Mouse (Mus musculus) forebrain, embryonic 15.5 days (tissue): ENCODE measurements at regions not wholly inside any gene's neighbourhood (a gene's known extent, or its start where the extent isn't known, plus 50 kb on each side); places are given as distances from the start of the nearest gene placed in this dataset.

Experiments
- ATAC-seq: fragments of 200-750 bp; cut with Nextera tagmentation; replicated peaks from 2 replicates; pipeline ENCODE4 v1.8.0; 2017; ENCODE audit warnings: mild to moderate bottlenecking, moderate TSS enrichment, moderate library complexity
- H3K27ac ChIP-seq: fragments of 300-500 bp; sonication (generic); replicated peaks from 2 replicates; pipeline ENCODE4 v1.5.1; 2015; ENCODE audit warnings: mild to moderate bottlenecking, inconsistent platforms
- H3K27me3 ChIP-seq: fragments of 300-500 bp; sonication (generic); 2 replicates; pipeline ENCODE4 v1.6.1; 2015; ENCODE audit warnings: inconsistent platforms
- H3K36me3 ChIP-seq: fragments of 300-500 bp; sonication (generic); 2 replicates; pipeline ENCODE4 v1.6.1; 2015; ENCODE audit warnings: mild to moderate bottlenecking, inconsistent platforms
- H3K4me1 ChIP-seq: fragments of 300-500 bp; sonication (generic); 2 replicates; pipeline ENCODE4 v1.6.1; 2015; ENCODE audit warnings: inconsistent platforms
- H3K4me2 ChIP-seq: fragments of 300-500 bp; sonication (generic); replicated peaks from 2 replicates; pipeline ENCODE4 v1.6.1; 2015; ENCODE audit warnings: mild to moderate bottlenecking, inconsistent platforms
- H3K4me3 ChIP-seq: fragments of 300-500 bp; sonication (generic); 2 replicates; pipeline ENCODE4 v1.5.1; 2015; ENCODE audit warnings: mild to moderate bottlenecking, inconsistent platforms
- H3K9ac ChIP-seq: fragments of 300-500 bp; sonication (generic); replicated peaks from 2 replicates; pipeline ENCODE4 v1.6.1; 2015; ENCODE audit warnings: mild to moderate bottlenecking, inconsistent platforms
- H3K9me3 ChIP-seq: fragments of 300-500 bp; sonication (generic); 2 replicates; pipeline ENCODE4 v1.6.1; 2016; ENCODE audit warnings: inconsistent platforms
- WGBS: fragments of 180-500 bp; shearing (Covaris S2); methylation state at CpG from one replicate; pipeline ENCODE4 v1.1.7; 2015; ENCODE audit warnings: mixed read lengths; 5-methylcytosine and 5-hydroxymethylcytosine counted together

- WGBS = 88% methylated on average over 4 of the region's 4 CpGs
- no peak for ATAC-seq
- Histone ChIP-seq H3K9me3 (no peaks in the 10 kb centered on the region), H3K4me3 (no peak overlapping the region), H3K4me1 (0 out of 2 replicates have a peak, but pooled peaks cover 3% of the 10 kb centered on the region), H3K36me3 (no peaks in the 10 kb centered on the region), H3K4me2 (no peak overlapping the region), H3K9ac (no peak overlapping the region), H3K27me3 (no peaks in the 10 kb centered on the region), H3K27ac (no peak overlapping the region)
Observed at GRCm38 (mm10) chr2:48412683-48413440, 401.0 kb upstream of the Acvr2a start.

GRCm38 (mm10) chr2:48414596-48415481 lies 399.1 kb upstream of the Acvr2a start:
- ATAC-seq = no peak
- no peaks in the 10 kb centered on the region for H3K9me3 ChIP-seq
- no peak overlapping the region for H3K27ac ChIP-seq
- no peak overlapping the region for H3K4me3 ChIP-seq
- WGBS = 23% methylated on average over 10 of the region's 10 CpGs
- H3K9ac ChIP-seq = no peak overlapping the region
- 0 out of 2 replicates have a peak, but pooled peaks cover 3% of the 10 kb centered on the region for H3K4me1 ChIP-seq
- no peaks in the 10 kb centered on the region for H3K36me3 ChIP-seq
- no peak overlapping the region for H3K4me2 ChIP-seq
- no peaks in the 10 kb centered on the region for H3K27me3 ChIP-seq

- 80% methylated on average over 3 of the region's 3 CpGs for WGBS
- Histone ChIP-seq H3K36me3 (no peaks in the 10 kb centered on the region), H3K9ac (no peak overlapping the region), H3K27me3 (no peaks in the 10 kb centered on the region), H3K4me2 (no peak overlapping the region), H3K4me3 (no peak overlapping the region), H3K9me3 (no peaks in the 10 kb centered on the region), H3K4me1 (0 out of 2 replicates have a peak, but pooled peaks cover 3% of the 10 kb centered on the region), H3K27ac (no peak overlapping the region)
- no peak for ATAC-seq
Observed at GRCm38 (mm10) chr2:48416207-48416750, 397.6 kb upstream of the Acvr2a start.

GRCm38 (mm10) chr2:48417000-48417596 lies 396.8 kb upstream of the Acvr2a start:
- 50% methylated on average over 4 of the region's 4 CpGs for WGBS
- no peaks in the 10 kb centered on the region for H3K4me1 ChIP-seq
- H3K4me2 ChIP-seq = no peak overlapping the region
- H3K36me3 ChIP-seq = no peaks in the 10 kb centered on the region
- no peak overlapping the region for H3K4me3 ChIP-seq
- ATAC-seq = no peak
- H3K9me3 ChIP-seq = no peaks in the 10 kb centered on the region
- no peak overlapping the region for H3K27ac ChIP-seq
- H3K9ac ChIP-seq = no peak overlapping the region
- H3K27me3 ChIP-seq = no peaks in the 10 kb centered on the region

- no peak overlapping the region for H3K9ac ChIP-seq
- H3K36me3 ChIP-seq = no peaks in the 10 kb centered on the region
- H3K27ac ChIP-seq = no peak overlapping the region
- H3K4me3 ChIP-seq = no peak overlapping the region
- H3K4me2 ChIP-seq = no peak overlapping the region
- no peaks in the 10 kb centered on the region for H3K27me3 ChIP-seq
- ATAC-seq = no peak
- peaks cover 26% of the 10 kb centered on the region for H3K4me1 ChIP-seq
- H3K9me3 ChIP-seq = no peaks in the 10 kb centered on the region
- 86% methylated on average over 3 of the region's 3 CpGs for WGBS
Observed at GRCm38 (mm10) chr2:48420791-48421190, 393.1 kb upstream of the Acvr2a start.

GRCm38 (mm10) chr2:48423861-48424442 lies 390.0 kb upstream of the Acvr2a start:
- H3K36me3 ChIP-seq = no peaks in the 10 kb centered on the region
- 0 out of 2 replicates have a peak overlapping the region, but pooled peaks have one; percentile 5 for H3K4me3 ChIP-seq

GRCm38 (mm10) chr2:48424562-48424961 lies 389.3 kb upstream of the Acvr2a start:
- Histone ChIP-seq H3K27ac (peak overlapping the region; percentile 85), H3K9ac (no peak overlapping the region), H3K4me3 (no peak overlapping the region), H3K27me3 (no peaks in the 10 kb centered on the region), H3K4me1 (peaks cover 29% of the 10 kb centered on the region), H3K9me3 (no peaks in the 10 kb centered on the region), H3K36me3 (no peaks in the 10 kb centered on the region), H3K4me2 (peak overlapping the region; percentile 34)
- WGBS = 15% methylated on average over 9 of the region's 9 CpGs
- no peak; the same call in 1 of the 2 replicates for ATAC-seq

More at GRCm38 (mm10) chr2:48423861-48424442, 390.0 kb upstream of the Acvr2a start:
- WGBS = 4% methylated on average over 9 of the region's 9 CpGs
- Histone ChIP-seq H3K27me3 (no peaks in the 10 kb centered on the region), H3K27ac (peak overlapping the region; percentile 85), H3K9me3 (no peaks in the 10 kb centered on the region), H3K4me2 (peak overlapping the region; percentile 34), H3K9ac (peak overlapping the region; percentile 33; the same call in 1 of the 2 replicates), H3K4me1 (peaks cover 29% of the 10 kb centered on the region)
- peak; percentile 79 for ATAC-seq

- Histone ChIP-seq H3K4me2 (no peak overlapping the region), H3K4me1 (peaks cover 29% of the 10 kb centered on the region), H3K9ac (no peak overlapping the region), H3K36me3 (no peaks in the 10 kb centered on the region), H3K27ac (peak overlapping the region; percentile 50; the same call in 1 of the 2 replicates), H3K9me3 (no peaks in the 10 kb centered on the region), H3K27me3 (no peaks in the 10 kb centered on the region), H3K4me3 (no peak overlapping the region)
- ATAC-seq = no peak
- 13% methylated on average over 12 of the region's 12 CpGs for WGBS
Observed at GRCm38 (mm10) chr2:48425200-48426090, 388.5 kb upstream of the Acvr2a start.

GRCm38 (mm10) chr2:48432545-48432944 lies 381.4 kb upstream of the Acvr2a start:
- no peak overlapping the region for H3K9ac ChIP-seq
- no peak for ATAC-seq
- no peaks in the 10 kb centered on the region for H3K9me3 ChIP-seq
- H3K27me3 ChIP-seq = no peaks in the 10 kb centered on the region
- H3K36me3 ChIP-seq = no peaks in the 10 kb centered on the region
- H3K27ac ChIP-seq = no peak overlapping the region
- H3K4me2 ChIP-seq = no peak overlapping the region
- no peaks in the 10 kb centered on the region for H3K4me1 ChIP-seq
- 89% methylated on average over 1 of the region's 1 CpGs for WGBS
- no peak overlapping the region for H3K4me3 ChIP-seq

GRCm38 (mm10) chr2:48441296-48441990 lies 372.5 kb upstream of the Acvr2a start:
- Histone ChIP-seq H3K4me1 (peaks cover 11% of the 10 kb centered on the region), H3K9ac (no peak overlapping the region), H3K27ac (no peak overlapping the region), H3K9me3 (no peaks in the 10 kb centered on the region), H3K4me2 (no peak overlapping the region), H3K36me3 (no peaks in the 10 kb centered on the region), H3K4me3 (no peak overlapping the region), H3K27me3 (no peaks in the 10 kb centered on the region)
- no peak for ATAC-seq
- WGBS = 29% methylated on average over 11 of the region's 11 CpGs
